Mouse (Mus musculus) large intestine, adult 2 months (tissue): Measurements from ENCODE around the gene Aprt. TPM values are rescaled to one million over a fixed set of nuclear protein-coding genes. Genes with fewer than 3 reads are reported as not detected.
A peak's percentile ranks its signal among the peaks of the same experiment; 100 is the strongest.

Experiments
- DNase-seq: peaks from one replicate; pipeline ENCODE4 v3.0.0-alpha.2; 2012; ENCODE audit warnings: low read depth, low spot score
- WGBS: fragments of 180-500 bp; shearing (Covaris S2); methylation state at CpG from one replicate; pipeline ENCODE4 v1.1.7; 2018; 5-methylcytosine and 5-hydroxymethylcytosine counted together
- polyA plus RNA-seq: library from polyadenylated mRNA; depleted of rRNA; stranded (reverse); fragments of >200 nt; gene quantifications from 2 replicates; pipeline ENCODE4 v1.2.3, GENCODE M21; 2012

Gene Aprt
- polyA plus RNA-seq, 1 experiment = 318 TPM

- under 1% methylated on average over 34 of the region's 34 CpGs for WGBS
- DNase-seq = no peak
Measured at GRCm38 (mm10) chr8:122568109-122568504, 8.6 kb downstream of the Aprt start.

GRCm38 (mm10) chr8:122567361-122568108, 9.2 kb downstream of the Aprt start, which contains the start of gene Cdt1:
Gene Cdt1 (plus strand): TSS chr8:122568015.
- under 1% methylated on average over 62 of the region's 62 CpGs for WGBS

GRCm38 (mm10) chr8:122566766-122567165, 9.9 kb downstream of the Aprt start:
- DNase-seq = no peak
- WGBS = 17% methylated on average over 6 of the region's 6 CpGs

More at GRCm38 (mm10) chr8:122567361-122568108, 9.2 kb downstream of the Aprt start, which contains the start of gene Cdt1:
- no peak for DNase-seq

GRCm38 (mm10) chr8:122564363-122565352, 12.1 kb downstream of the Aprt start:
- 69% methylated on average over 25 of the region's 25 CpGs for WGBS

GRCm38 (mm10) chr8:122561199-122561598, 15.5 kb downstream of the Aprt start:
- no peak for DNase-seq
- WGBS = 59% methylated on average over 5 of the region's 5 CpGs

More at GRCm38 (mm10) chr8:122564363-122565352, 12.1 kb downstream of the Aprt start:
- no peak for DNase-seq

GRCm38 (mm10) chr8:122558671-122559349, 17.9 kb downstream of the Aprt start:
- DNase-seq = no peak
- WGBS = 41% methylated on average over 12 of the region's 12 CpGs

GRCm38 (mm10) chr8:122557248-122558038, 19.3 kb downstream of the Aprt start:
- whole genome bisulfite sequencing = 46% methylated on average over 10 of the region's 10 CpGs
- no peak for DNase-seq

GRCm38 (mm10) chr8:122556030-122557009, 20.4 kb downstream of the Aprt start:
- no peak for DNase-seq
- 66% methylated on average over 12 of the region's 12 CpGs for WGBS

- 66% methylated on average over 6 of the region's 6 CpGs for WGBS
- no peak for DNase-seq
Measured at GRCm38 (mm10) chr8:122554786-122555185, 21.9 kb downstream of the Aprt start.

- DNase-seq = peak; percentile 76
Measured at GRCm38 (mm10) chr8:122551265-122552051, 25.3 kb downstream of the Aprt start, which contains the start of gene Piezo1. Gene Piezo1 (minus strand): TSS chr8:122551329.

GRCm38 (mm10) chr8:122550995-122551264, 25.8 kb downstream of the Aprt start:
- WGBS = under 1% methylated on average over 43 of the region's 43 CpGs
- DNase-seq = no peak

More at GRCm38 (mm10) chr8:122551265-122552051, 25.3 kb downstream of the Aprt start, which contains the start of gene Piezo1:
- 9% methylated on average over 56 of the region's 56 CpGs for WGBS

GRCm38 (mm10) chr8:122550234-122550994, 26.3 kb downstream of the Aprt start:
- WGBS = 3% methylated on average over 49 of the region's 52 CpGs
- DNase-seq = no peak

- no peak for DNase-seq
- WGBS = 66% methylated on average over 3 of the region's 3 CpGs
Measured at GRCm38 (mm10) chr8:122548891-122549439, 27.7 kb downstream of the Aprt start.

GRCm38 (mm10) chr8:122548331-122548730, 28.4 kb downstream of the Aprt start:
- DNase-seq = no peak
- WGBS = 58% methylated on average over 13 of the region's 13 CpGs

GRCm38 (mm10) chr8:122547815-122548214, 28.9 kb downstream of the Aprt start:
- DNase-seq = no peak
- WGBS = 39% methylated on average over 5 of the region's 5 CpGs

- DNase-seq = no peak
- whole genome bisulfite sequencing = 56% methylated on average over 24 of the region's 24 CpGs
Measured at GRCm38 (mm10) chr8:122546811-122547453, 29.8 kb downstream of the Aprt start.
